9 mouse cellular contexts compared by ENCODE assay signal in the genomic region with DNA sequence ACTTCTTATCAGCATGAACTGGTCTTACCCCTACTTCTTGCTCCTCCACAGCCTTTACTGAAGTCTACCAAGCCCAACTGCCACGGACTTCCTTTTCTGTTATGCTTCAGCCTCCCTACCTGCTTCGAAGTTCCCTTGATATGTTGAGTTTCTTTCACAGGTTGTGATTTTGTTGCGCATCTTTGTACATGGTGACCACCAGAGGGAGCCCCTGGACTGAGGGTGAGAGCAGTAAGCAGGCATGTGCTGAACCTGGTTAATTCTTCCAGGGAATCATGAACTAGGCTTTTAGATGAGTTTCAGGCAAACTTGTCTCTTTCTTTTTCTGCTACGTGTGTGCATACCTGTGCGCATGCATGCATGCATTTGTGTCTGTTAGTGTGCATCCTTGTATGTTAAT.
DNase-seq lines count a peak whose midpoint lies in the region; ATAC-seq and TF ChIP-seq lines count a peak whose summit lies in the region.
"Had no signal": no experiment of that assay in that cellular context is flagged by ENCODE, and none has a peak within 500 bp of the region (broad histone marks: within the 10 kb centered on the region; RNA-seq: fewer than 3 reads in every experiment).

No protein-coding gene starts in this region.

- H3K36me3 ChIP-seq in forebrain, embryonic 10.5 days (replicated peaks), result no peaks in the 10 kb centered on the region
- H3K36me3 ChIP-seq in forebrain, embryonic 12.5 days (replicated peaks), result no peaks in the 10 kb centered on the region
- no peaks in the 10 kb centered on the region for H3K36me3 ChIP-seq in forebrain, embryonic 13.5 days (ENCODE audit: poor library complexity, severe bottlenecking)
- H3K36me3 ChIP-seq in hindbrain, embryonic 15.5 days, result no peaks in the 10 kb centered on the region

- no peak overlapping the region for H3K27ac ChIP-seq in forebrain, embryonic 10.5 days
- no peak overlapping the region for H3K27ac ChIP-seq in forebrain, embryonic 12.5 days
- H3K27ac ChIP-seq in forebrain, embryonic 13.5 days, result no peak overlapping the region
- H3K27ac ChIP-seq in hindbrain, embryonic 15.5 days (replicated peaks), result no peak overlapping the region
- H3K27ac ChIP-seq: macrophage had no signal

- no peak overlapping the region for H3K4me2 ChIP-seq in forebrain, embryonic 12.5 days
- H3K4me2 ChIP-seq in forebrain, embryonic 13.5 days, result no peak overlapping the region
- no peak overlapping the region for H3K4me2 ChIP-seq in hindbrain, embryonic 15.5 days

- H3K27me3 ChIP-seq in forebrain, embryonic 10.5 days (ENCODE audit: poor library complexity, severe bottlenecking), result no peaks in the 10 kb centered on the region
- no peaks in the 10 kb centered on the region; the same call in 1 of the 2 replicates for H3K27me3 ChIP-seq in forebrain, embryonic 12.5 days
- no peaks in the 10 kb centered on the region for H3K27me3 ChIP-seq in forebrain, embryonic 13.5 days
- H3K27me3 ChIP-seq in hindbrain, embryonic 15.5 days, result no peaks in the 10 kb centered on the region

- 48% methylated on average over 5 of the region's 5 CpGs for WGBS in forebrain, embryonic 10.5 days
- WGBS in forebrain, embryonic 12.5 days, result 42% methylated on average over 5 of the region's 5 CpGs
- 43% methylated on average over 5 of the region's 5 CpGs for WGBS in forebrain, embryonic 13.5 days
- WGBS in hindbrain, embryonic 15.5 days, result 45% methylated on average over 5 of the region's 5 CpGs

- H3K9me3 ChIP-seq in forebrain, embryonic 10.5 days, result no peaks in the 10 kb centered on the region
- H3K9me3 ChIP-seq in forebrain, embryonic 12.5 days, result no peaks in the 10 kb centered on the region
- no peaks in the 10 kb centered on the region for H3K9me3 ChIP-seq in forebrain, embryonic 13.5 days (replicated peaks)
- H3K9me3 ChIP-seq in hindbrain, embryonic 15.5 days, result no peaks in the 10 kb centered on the region

- peaks cover 12% of the 10 kb centered on the region; the same call in 1 of the 2 replicates for H3K4me1 ChIP-seq in forebrain, embryonic 10.5 days
- H3K4me1 ChIP-seq in forebrain, embryonic 12.5 days, result no peaks in the 10 kb centered on the region
- H3K4me1 ChIP-seq in forebrain, embryonic 13.5 days, result no peaks in the 10 kb centered on the region
- no peaks in the 10 kb centered on the region for H3K4me1 ChIP-seq in hindbrain, embryonic 15.5 days (replicated peaks)

- TF ChIP-seq POLR2A in brain, embryonic 14.5 days (IDR thresholded peaks at IDR 0.05; ENCODE audit: borderline replicate concordance, extremely low read depth, insufficient read depth, insufficient read length, poor library complexity, severe bottlenecking), result no peak

- TF ChIP-seq CTCF in brain, embryonic 14.5 days (IDR thresholded peaks at IDR 0.05; ENCODE audit: borderline replicate concordance, extremely low read depth, insufficient read depth, insufficient read length), result peak; percentile 79; the same call in 1 of the 2 replicates

- H3K9ac ChIP-seq in forebrain, embryonic 12.5 days, result no peak overlapping the region
- H3K9ac ChIP-seq in forebrain, embryonic 13.5 days, result no peak overlapping the region
- no peak overlapping the region for H3K9ac ChIP-seq in hindbrain, embryonic 15.5 days

- no peak for ATAC-seq in forebrain, embryonic 12.5 days (ENCODE audit: low FRiP score)
- ATAC-seq in forebrain, embryonic 13.5 days, result peak; percentile 69
- 0 out of 2 replicates have a peak, but pooled peaks have one; percentile 23 for ATAC-seq in hindbrain, embryonic 15.5 days (ENCODE audit: low FRiP score, low read depth)

- DNase-seq in forebrain, embryonic 10.5 days (ENCODE audit: extremely low spot score, low spot score), result peak; percentile 59
- DNase-seq in brain, embryonic 14.5 days (ENCODE audit: low read depth), result peak; percentile 88
- DNase-seq in layer of hippocampus, adult 9-11 months, result peak; percentile 10
- DNase-seq in lung, postnatal 4 days, result peak; percentile 53 to 69
- peak; percentile 32 for DNase-seq in skeletal muscle tissue, adult 2 months (ENCODE audit: low read depth, low spot score)

- H3K4me3 ChIP-seq in forebrain, embryonic 10.5 days, result no peak overlapping the region
- no peak overlapping the region for H3K4me3 ChIP-seq in forebrain, embryonic 12.5 days (replicated peaks)
- H3K4me3 ChIP-seq in forebrain, embryonic 13.5 days, result no peak overlapping the region
- H3K4me3 ChIP-seq in hindbrain, embryonic 15.5 days, result no peak overlapping the region

Comparison
In these comparisons a context has a peak if more than half of its experiments do, and no peak if none do; other contexts are left out.
1. DNase-seq: peak in every context shown above with its lines; median percentile 88 in brain, embryonic 14.5 days; 61 in lung, postnatal 4 days; 59 in forebrain, embryonic 10.5 days; 32 in skeletal muscle tissue, adult 2 months; 10 in layer of hippocampus, adult 9-11 months.